Mouse (Mus musculus) embryonic fibroblast, embryonic 13.5 days (primary cell): ENCODE measurements around the gene Stt3b. TPM values are rescaled to one million over a fixed set of nuclear protein-coding genes. Genes with fewer than 3 reads are reported as not detected.

Experiments
- H3K27ac ChIP-seq: 2 replicates; pipeline ENCODE4 v1.5.1; 2012; ENCODE audit warnings: low read length, control low read depth, inconsistent platforms; ENCODE audit not compliant: insufficient read depth
- H3K4me1 ChIP-seq: 2 replicates; pipeline ENCODE4 v1.6.1; 2011; ENCODE audit warnings: low read length; ENCODE audit not compliant: control insufficient read depth, insufficient read depth
- H3K4me3 ChIP-seq: 2 replicates; pipeline ENCODE4 v1.5.1; 2011; ENCODE audit warnings: mild to moderate bottlenecking, control low read depth, low read length; ENCODE audit not compliant: insufficient read depth
- CTCF ChIP-seq: IDR thresholded peaks from 2 replicates; pipeline ENCODE4 v1.5.1; 2011; ENCODE audit warnings: mild to moderate bottlenecking, control low read depth, low read length, moderate library complexity, borderline replicate concordance; ENCODE audit not compliant: insufficient read depth
- POLR2A ChIP-seq: IDR thresholded peaks from 2 replicates; pipeline ENCODE4 v1.6.1; 2011; ENCODE audit warnings: low read depth, mild to moderate bottlenecking, control low read depth, low read length, moderate library complexity
- polyA plus RNA-seq: library from polyadenylated mRNA; stranded (reverse); fragments of >200 nt; gene quantifications from 2 replicates; pipeline ENCODE4 v1.2.4, GENCODE M21; 2011; ENCODE audit warnings: low read depth; ENCODE audit not compliant: missing spikeins, insufficient read length

Gene Stt3b
- polyA plus RNA-seq, 1 experiment: 136 TPM

DNA sequence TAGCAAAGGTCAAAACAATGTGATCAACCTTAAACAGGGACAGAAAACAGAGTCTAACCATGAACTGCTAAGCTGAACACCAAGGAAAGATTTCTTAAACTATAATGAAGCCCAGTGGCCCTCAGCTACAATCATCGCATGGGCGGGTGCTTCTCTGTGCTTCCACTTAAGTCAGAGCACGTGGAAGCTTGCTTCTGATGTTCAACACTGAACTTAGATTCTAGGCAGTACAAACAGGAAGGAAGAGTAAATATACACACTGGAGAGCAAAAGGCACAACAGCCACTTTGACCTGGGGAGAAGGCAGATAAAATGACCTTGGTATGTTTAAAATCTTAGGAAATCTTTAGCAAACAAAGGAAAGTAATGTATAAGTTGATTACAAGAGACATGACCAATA is 38.7 kb downstream of the Stt3b start:
- TF ChIP-seq POLR2A (no peak), CTCF (no peak)
- no peaks in the 10 kb centered on the region for H3K4me1 ChIP-seq
- H3K4me3 ChIP-seq: no peak overlapping the region
- H3K27ac ChIP-seq: no peak overlapping the region

DNA sequence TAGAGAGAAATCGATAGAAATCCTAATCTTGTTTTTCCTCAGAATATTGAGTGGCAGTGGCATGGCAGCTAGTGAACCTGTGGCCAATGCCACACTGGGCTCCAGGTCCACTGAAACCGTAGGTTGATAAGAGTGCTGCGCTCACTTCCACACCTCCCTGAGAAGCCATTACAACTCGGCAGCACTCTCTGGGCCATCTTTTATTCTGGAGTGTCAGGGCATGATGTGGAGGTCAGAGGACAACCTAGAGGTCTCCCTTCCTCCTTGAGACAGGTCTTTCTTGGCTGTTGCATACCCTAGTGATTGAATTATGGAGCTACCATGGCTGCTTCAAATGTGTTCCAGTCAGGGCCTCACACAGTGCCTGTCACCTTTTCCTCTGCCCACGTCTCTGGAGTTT is 48.3 kb downstream of the Stt3b start:
- Histone ChIP-seq H3K27ac (no peak overlapping the region), H3K4me1 (no peaks in the 10 kb centered on the region), H3K4me3 (no peak overlapping the region)
- no peak for TF ChIP-seq POLR2A
- no peak for TF ChIP-seq CTCF

DNA sequence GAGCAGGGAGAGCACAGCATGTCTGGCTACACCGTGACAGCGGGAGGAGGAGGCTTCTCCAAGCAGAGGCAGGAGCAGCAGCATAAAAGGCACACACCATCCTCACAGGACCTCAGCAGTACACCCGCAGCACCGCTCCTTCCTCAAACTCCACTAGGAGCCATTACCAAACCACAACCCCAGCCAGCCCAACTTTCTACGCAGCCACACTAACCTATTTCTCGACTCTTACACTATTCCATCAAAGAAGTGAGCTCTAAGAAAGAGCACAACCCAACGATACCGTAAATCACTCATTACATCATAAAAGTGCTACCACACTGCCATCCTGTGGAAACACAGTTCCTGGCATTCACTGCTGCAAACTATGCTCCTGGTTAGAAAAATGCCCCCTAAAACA is 48.8 kb downstream of the Stt3b start:
- TF ChIP-seq CTCF (no peak), POLR2A (no peak)
- Histone ChIP-seq H3K27ac (no peak overlapping the region), H3K4me1 (no peaks in the 10 kb centered on the region), H3K4me3 (no peak overlapping the region)

DNA sequence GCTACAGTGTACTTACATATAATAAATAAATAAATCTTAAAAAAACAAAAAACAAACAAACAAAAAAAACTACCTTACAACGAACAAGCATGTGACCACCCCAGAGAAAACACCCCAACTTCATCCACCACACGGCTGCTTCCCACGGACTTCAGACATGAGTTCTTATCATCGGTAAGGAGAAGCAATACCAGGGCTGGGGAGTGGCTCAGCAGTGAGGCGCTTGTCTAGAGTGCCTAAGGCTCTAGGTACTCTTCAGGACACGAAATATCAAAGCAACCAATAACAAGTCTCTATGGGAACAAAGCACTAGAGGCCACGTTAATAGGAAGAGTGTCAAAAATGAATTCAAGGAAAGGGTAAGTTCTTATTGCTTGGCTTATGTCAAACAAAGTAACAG is 49.8 kb downstream of the Stt3b start:
- no peaks in the 10 kb centered on the region for H3K4me1 ChIP-seq
- H3K27ac ChIP-seq: no peak overlapping the region
- TF ChIP-seq POLR2A: no peak
- no peak for TF ChIP-seq CTCF
- no peak overlapping the region for H3K4me3 ChIP-seq

DNA sequence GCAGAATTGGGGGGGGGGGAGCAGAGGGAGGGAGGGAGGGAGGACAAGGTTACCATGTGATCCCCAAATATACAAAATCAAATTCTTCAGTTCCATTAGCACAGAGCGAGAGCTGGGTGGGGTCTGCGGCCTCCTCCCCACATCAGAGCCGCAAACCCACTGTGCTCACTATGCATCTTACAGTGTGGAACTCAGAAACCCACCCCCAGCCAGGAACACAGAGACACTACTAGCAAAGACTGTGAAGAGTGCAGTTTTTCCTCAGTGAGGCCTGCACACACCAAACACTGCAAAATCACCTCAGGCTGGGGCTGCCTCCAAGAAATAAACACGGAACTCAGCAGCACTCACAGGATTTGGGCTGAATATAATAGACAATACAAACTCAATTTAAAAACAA is 50.4 kb downstream of the Stt3b start:
- TF ChIP-seq POLR2A (no peak), CTCF (no peak)
- Histone ChIP-seq H3K27ac (no peak overlapping the region), H3K4me3 (no peak overlapping the region), H3K4me1 (no peaks in the 10 kb centered on the region)

DNA sequence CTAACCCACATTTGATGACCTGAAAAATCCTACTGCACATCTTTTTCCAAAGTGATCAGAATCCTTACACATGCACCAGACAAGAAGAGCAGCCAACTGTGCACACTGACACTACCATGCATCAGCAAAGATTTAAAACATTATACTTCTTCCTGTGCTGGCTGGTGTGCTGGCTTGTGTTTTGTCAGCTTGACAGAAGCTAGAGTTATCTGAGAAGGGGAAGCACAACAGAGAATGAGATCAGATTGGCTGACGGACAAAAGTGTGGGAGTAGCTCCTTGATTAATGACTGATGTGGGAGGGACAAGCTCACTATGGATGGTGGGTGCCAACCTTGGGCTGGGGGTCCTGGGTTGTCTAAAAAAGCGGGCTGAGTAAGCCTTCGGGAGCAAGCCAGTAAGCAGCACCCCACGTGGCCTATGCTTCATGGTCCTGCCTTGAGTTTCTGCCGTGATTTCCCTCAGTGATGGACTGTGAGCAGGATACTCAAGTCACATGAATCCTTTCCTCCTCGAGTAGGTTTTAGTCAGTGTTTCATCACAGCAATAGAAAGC is 52.4 kb downstream of the Stt3b start:
- Histone ChIP-seq H3K27ac (no peak overlapping the region), H3K4me1 (no peaks in the 10 kb centered on the region), H3K4me3 (no peak overlapping the region)
- TF ChIP-seq POLR2A: no peak
- TF ChIP-seq CTCF: no peak

DNA sequence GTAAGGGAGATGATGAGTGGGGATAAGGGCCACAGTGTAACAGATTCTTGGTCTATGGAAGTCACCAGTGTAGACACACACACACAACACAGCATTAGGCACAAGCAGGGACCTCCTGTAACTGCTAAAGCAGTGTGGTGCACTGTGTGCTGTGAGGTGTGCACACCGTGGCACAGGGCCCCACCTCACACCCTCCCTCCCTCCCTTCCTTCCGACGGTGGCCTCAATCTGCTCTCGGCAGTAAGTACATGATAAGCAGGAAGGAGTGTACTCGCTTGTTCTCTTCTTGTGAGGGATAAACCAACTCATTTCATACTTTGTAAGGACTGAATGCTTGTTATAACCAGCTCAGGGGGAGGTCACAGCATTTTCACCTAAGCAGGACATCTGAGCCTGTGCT is 61.1 kb downstream of the Stt3b start:
- Histone ChIP-seq H3K27ac (no peak overlapping the region), H3K4me1 (peaks cover 3% of the 10 kb centered on the region; the same call in 1 of the 2 replicates), H3K4me3 (no peak overlapping the region)
- TF ChIP-seq POLR2A (no peak), CTCF (no peak)

DNA sequence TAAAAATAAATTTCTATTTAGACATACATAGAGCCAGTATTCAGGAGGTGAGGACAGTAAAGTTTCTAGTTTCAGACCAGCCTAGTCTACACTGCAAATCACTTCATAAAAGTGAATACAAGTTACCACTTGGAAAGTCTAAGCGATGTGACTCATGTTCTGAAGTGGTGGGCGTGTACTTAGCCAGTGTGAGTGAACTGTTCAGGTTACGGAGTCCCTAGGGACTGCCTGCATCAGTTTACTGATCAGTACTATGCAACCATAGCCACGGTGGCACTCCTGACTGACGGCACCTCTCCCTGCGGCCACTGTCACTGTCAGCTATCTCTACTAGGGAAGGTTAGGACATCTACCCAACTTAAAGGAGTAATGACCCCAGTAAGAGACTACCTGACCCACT is 65.1 kb downstream of the Stt3b start:
- Histone ChIP-seq H3K4me3 (no peak overlapping the region), H3K4me1 (peaks cover 3% of the 10 kb centered on the region; the same call in 1 of the 2 replicates), H3K27ac (no peak overlapping the region)
- TF ChIP-seq CTCF (no peak), POLR2A (no peak)

DNA sequence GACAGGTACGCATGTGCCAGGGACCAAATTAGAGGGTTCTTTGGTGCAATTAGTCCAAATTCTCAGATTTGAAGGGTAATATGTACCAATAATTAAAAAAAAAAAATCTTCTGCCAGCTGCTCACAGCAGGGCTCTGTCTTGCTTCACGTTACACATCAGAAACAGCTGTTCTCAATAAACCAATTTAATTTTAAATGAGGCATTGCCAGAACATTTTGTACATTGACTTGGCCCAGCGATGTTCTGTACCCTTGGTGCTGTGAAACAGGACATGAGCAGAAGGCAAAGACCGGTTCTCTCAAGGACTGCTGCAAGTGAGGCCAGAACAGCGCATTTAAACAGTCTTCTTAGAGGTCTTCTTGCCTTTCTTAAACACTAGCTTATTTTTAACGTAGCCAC is 66.6 kb downstream of the Stt3b start:
- Histone ChIP-seq H3K4me3 (no peak overlapping the region), H3K4me1 (peaks cover 3% of the 10 kb centered on the region; the same call in 1 of the 2 replicates), H3K27ac (no peak overlapping the region)
- no peak for TF ChIP-seq CTCF
- TF ChIP-seq POLR2A: no peak

DNA sequence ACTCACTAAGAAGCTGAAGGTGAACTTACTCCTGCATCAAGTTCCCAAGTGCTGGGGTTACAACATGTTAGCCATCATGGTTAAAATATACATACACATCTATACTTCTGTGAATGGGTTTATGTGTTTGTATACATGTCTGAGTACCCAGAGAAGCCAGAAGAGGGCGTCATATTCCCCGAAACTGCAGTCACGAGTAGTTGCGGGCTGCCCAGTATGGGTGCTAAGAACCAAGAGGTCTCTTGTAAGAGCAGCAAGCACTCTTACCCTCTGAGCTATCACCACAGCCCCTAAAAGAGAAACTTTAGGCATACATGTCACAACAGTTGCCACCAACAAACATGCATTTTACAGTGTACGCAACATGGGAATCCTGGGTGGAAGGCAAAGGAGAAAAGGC is 70.4 kb downstream of the Stt3b start:
- no peak for TF ChIP-seq POLR2A
- no peak for TF ChIP-seq CTCF
- no peak overlapping the region for H3K4me3 ChIP-seq
- no peak overlapping the region for H3K27ac ChIP-seq
- H3K4me1 ChIP-seq: peaks cover 10% of the 10 kb centered on the region

DNA sequence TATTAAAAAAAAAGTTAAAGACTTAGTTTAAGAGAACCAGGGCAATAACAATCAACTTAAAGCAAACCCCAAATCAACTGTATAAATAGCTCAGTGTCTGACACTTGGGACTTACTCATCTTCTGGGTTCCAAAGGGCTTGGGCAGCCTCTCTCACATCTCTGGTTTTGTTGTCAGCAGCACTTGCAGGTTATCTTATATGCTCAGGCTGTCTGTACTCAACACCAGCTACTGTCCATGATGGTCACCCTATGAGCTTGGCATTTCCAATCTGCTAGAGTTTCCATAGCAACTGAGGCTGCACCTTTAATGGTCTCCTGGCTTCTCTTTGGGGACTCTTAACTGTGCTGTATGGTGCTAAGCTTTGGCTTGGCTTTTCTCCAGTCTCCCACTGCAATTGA is 72.3 kb downstream of the Stt3b start:
- Histone ChIP-seq H3K27ac (no peak overlapping the region), H3K4me3 (no peak overlapping the region), H3K4me1 (peaks cover 17% of the 10 kb centered on the region)
- TF ChIP-seq CTCF (no peak), POLR2A (no peak)
